Mouse (Mus musculus): ENCODE measurements around the gene Msx1. TPM values are rescaled to one million over a fixed set of nuclear protein-coding genes. Genes with fewer than 3 reads are reported as not detected.

Gene Msx1
- polyA plus RNA-seq, 1 experiment, result 0.51 TPM

GRCm38 (mm10) chr5:37804512-37805118 lies 19.8 kb downstream of the Msx1 start:
- 70% methylated on average over 8 of the region's 8 CpGs for WGBS
- DNase-seq (ENCODE audit: low read depth, low spot score), result no peak

DNA sequence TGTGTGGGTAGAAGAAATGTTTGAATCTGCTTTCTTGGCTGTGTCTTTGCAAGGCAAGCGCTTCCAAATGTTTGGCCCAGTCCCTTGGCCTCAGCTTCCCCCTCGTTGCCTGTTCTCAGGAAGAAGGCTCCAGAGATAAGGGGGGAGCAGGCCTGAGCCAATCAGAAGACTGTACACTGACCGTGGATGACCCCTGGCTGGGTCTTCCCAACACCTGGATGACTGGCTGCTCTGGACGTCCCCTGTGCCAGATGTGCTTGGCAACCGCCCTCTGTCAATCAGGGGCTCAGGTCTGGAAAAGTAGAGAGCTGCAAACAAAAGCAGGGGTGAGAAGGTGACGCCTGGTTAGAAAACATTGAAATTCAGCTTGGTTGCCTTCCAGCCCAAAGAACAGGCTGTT lies 27.1 kb downstream of the Msx1 start:
- WGBS, result 57% methylated on average over 6 of the region's 6 CpGs
- no peak for DNase-seq (ENCODE audit: low read depth, low spot score)

- no peak for DNase-seq (ENCODE audit: low read depth, low spot score)
- WGBS, result 65% methylated on average over 5 of the region's 5 CpGs
These were observed 27.6 kb downstream of the Msx1 start for GRCm38 (mm10) chr5:37796751-37797150.

DNA sequence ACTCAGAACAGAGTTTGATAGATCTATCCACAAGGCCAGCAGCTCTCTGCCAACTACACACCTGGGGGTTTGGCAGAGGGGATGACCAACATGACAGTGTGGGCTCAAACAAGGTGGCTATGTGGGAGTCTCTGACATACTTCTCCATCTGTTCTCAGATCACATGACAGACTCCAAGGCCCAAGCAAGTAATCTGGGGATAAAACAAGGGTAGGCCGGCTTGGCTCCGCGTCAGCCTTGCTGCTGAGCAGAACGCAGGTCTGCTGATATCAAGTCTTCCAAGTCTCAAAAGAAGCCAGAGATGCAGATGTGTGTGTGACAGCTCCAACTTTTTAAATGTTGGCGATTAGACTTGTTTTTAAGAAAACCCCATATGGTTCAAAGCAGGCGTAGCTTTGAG lies 28.7 kb downstream of the Msx1 start:
- no peak for DNase-seq (ENCODE audit: low read depth, low spot score)
- 89% methylated on average over 6 of the region's 6 CpGs for WGBS

- WGBS, result 37% methylated on average over 5 of the region's 5 CpGs
These were observed 32.2 kb downstream of the Msx1 start for GRCm38 (mm10) chr5:37792154-37792553.

DNA sequence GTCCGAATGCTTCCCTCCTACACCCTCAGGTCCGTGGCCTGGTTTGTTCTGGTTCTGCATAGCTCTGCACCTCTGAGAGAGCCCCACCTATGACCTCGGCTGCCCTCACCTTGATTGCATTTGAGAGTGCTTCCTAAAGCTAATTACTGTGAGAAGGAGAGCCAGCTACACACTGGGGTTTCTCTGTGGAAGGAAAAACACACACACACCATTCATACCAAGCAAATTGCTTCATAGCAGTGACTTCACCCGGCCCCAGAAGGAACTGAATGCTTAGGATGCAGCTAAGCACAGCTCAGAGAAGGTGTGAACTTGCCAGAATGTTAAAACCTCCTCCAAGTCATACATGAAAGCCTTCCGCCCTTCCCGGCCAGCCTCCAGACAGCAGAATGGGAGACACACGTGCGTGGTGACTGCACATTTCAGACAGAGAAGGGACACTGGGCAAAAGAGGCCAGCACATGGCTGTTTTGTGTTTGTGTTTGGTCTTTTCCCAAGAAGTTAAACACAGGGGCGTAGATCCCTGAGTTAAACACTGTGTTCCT lies 39.5 kb downstream of the Msx1 start:
- no peak for DNase-seq (ENCODE audit: low read depth, low spot score)
- 48% methylated on average over 9 of the region's 9 CpGs for WGBS

More at GRCm38 (mm10) chr5:37792154-37792553, 32.2 kb downstream of the Msx1 start:
- no peak for DNase-seq (ENCODE audit: low read depth, low spot score)

DNA sequence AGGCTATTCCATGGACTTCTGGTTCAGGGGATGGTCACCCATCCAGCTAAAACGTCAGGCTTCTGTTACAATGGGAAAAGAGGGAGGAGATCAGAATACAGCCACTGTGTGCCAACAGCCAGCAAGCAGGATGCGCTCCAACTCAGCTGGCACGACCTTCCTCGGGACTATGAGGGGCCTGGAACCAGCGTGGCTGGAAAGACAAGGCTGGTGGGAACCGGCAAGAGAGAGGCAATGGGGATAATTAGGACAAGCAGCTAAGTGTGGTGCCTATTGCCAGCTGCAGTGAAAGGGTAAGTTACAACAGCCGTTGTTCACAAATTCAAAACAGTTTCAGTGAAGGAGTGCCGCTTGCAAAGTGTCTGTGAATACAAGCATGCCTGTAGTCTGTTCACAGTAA lies 41.1 kb downstream of the Msx1 start:
- WGBS, result 65% methylated on average over 8 of the region's 8 CpGs
- DNase-seq (ENCODE audit: low read depth, low spot score), result no peak

DNA sequence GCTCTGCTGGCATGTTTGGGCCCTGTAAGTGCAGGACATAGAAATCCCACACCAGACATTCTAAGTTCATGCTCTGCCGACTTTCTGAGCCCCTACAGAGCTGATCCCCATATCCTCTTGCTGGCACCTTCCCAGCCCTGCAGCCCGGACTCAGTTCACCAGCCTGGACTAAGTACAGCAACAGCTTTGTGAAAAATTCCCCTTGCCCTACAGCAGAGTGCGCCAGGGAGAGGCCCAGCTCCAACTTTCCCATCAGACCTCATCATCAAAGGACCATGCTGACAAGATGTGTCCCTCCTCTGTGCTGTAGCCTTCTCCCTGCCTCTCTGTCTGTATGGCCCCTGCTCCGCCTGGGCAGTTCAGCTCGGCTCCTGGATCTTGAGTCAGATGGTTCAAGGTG lies 48.7 kb downstream of the Msx1 start:
- 48% methylated on average over 5 of the region's 5 CpGs for WGBS
- DNase-seq (ENCODE audit: low read depth, low spot score), result no peak

- no peak for DNase-seq (ENCODE audit: low read depth, low spot score)
- WGBS, result 77% methylated on average over 4 of the region's 4 CpGs
These were observed 50.4 kb downstream of the Msx1 start for GRCm38 (mm10) chr5:37774011-37774410.

DNA sequence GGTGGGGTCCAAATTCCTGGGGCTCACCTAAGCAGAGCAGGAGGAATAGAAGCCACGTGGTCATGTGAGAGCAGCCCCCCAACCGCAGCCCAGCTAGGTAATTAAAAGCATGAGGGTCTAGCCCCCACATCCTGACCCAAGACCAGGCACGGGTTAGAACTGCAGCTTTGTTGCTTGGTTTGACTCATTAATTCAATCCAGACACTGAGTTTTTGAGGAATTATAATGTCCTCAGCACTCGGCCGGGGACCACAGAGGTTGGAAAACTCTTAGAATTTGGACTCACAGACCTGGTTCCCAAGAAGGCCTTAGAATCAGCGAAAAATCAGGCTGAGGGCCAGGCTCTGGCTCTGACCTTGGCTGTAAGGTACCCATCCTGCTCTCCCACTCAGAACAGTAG lies 53.5 kb downstream of the Msx1 start:
- no peak for DNase-seq (ENCODE audit: low read depth, low spot score)
- WGBS, result 78% methylated on average over 6 of the region's 6 CpGs

Other genes with a start within 250 kb of the Msx1 start
- not detected in 2 replicates for gene Stk32b, start 107.4 kb downstream of the Msx1 start, polyA plus RNA-seq (2012; rRNA removed)
- gene Cytl1, start 89.1 kb downstream of the Msx1 start, polyA plus RNA-seq (2012; rRNA removed), result 6.3 and 10.5 TPM in 2 replicates
- 14.7 and 16.4 TPM in 2 replicates for gene Stx18, start 214.2 kb upstream of the Msx1 start, polyA plus RNA-seq (2012; rRNA removed)